Mouse (Mus musculus) testis, adult 2 months (tissue): ENCODE measurements around the gene Dusp5. TPM values are rescaled to one million over a fixed set of nuclear protein-coding genes. Genes with fewer than 3 reads are reported as not detected.

ENCODE experiments used
- H3K27ac ChIP-seq: fragments of 200-500 bp; 2 replicates; pipeline ENCODE4 v1.5.1; 2012; ENCODE audit warnings: low read depth, low read length; ENCODE audit not compliant: control insufficient read depth, insufficient read depth
- H3K27me3 ChIP-seq: fragments of 200-500 bp; 2 replicates; pipeline ENCODE4 v1.6.1; 2012; ENCODE audit warnings: mild to moderate bottlenecking, low read length, moderate library complexity; ENCODE audit not compliant: control insufficient read depth, insufficient read depth
- H3K36me3 ChIP-seq: fragments of 200-500 bp; 2 replicates; pipeline ENCODE4 v1.6.1; 2012; ENCODE audit warnings: mild to moderate bottlenecking, low read length; ENCODE audit not compliant: control insufficient read depth, insufficient read depth
- H3K4me1 ChIP-seq: fragments of 200-500 bp; 2 replicates; pipeline ENCODE4 v1.6.1; 2012; ENCODE audit warnings: low read length; ENCODE audit not compliant: control insufficient read depth, insufficient read depth
- H3K4me3 ChIP-seq: fragments of 200-500 bp; 2 replicates; pipeline ENCODE4 v1.5.1; 2012; ENCODE audit warnings: low read depth, mild to moderate bottlenecking, low read length, moderate library complexity, mixed read lengths; ENCODE audit not compliant: control insufficient read depth
- CTCF ChIP-seq: fragments of 200-500 bp; IDR thresholded peaks from 2 replicates; pipeline ENCODE4 v1.5.1; 2012; ENCODE audit warnings: low read depth, mild to moderate bottlenecking, inconsistent platforms, low read length, moderate library complexity; ENCODE audit not compliant: control insufficient read depth, insufficient read depth, insufficient replicate concordance
- POLR2A ChIP-seq: fragments of 200-500 bp; IDR thresholded peaks from 2 replicates; pipeline ENCODE4 v1.6.1; 2012; ENCODE audit warnings: low read depth, mild to moderate bottlenecking, inconsistent platforms, low read length, moderate library complexity; ENCODE audit not compliant: control insufficient read depth
- polyA plus RNA-seq: library from polyadenylated mRNA; depleted of rRNA; stranded (reverse); fragments of >200 nt; gene quantifications from 2 replicates; pipeline ENCODE4 v1.2.3, GENCODE M21; 2012; rRNA removed

Gene Dusp5
- 6.7 and 7.9 TPM in 2 replicates for polyA plus RNA-seq

- H3K4me3 ChIP-seq, result peak within 1 kb of the TSS; percentile 89
- no peak for TF ChIP-seq CTCF
- peak; percentile 72 for TF ChIP-seq POLR2A
- H3K27me3 ChIP-seq, result no peaks in the 10 kb centered on the region; the same call in 1 of the 2 replicates
- no peaks in the 10 kb centered on the region for H3K36me3 ChIP-seq
- H3K27ac ChIP-seq, result no peak within 1 kb of the TSS
- peaks cover 12% of the 10 kb centered on the region for H3K4me1 ChIP-seq
Observed at GRCm38 (mm10) chr19:53528752-53529454, at the start of gene Dusp5. Dusp5 (plus strand) TSS chr19:53529109.

DNA sequence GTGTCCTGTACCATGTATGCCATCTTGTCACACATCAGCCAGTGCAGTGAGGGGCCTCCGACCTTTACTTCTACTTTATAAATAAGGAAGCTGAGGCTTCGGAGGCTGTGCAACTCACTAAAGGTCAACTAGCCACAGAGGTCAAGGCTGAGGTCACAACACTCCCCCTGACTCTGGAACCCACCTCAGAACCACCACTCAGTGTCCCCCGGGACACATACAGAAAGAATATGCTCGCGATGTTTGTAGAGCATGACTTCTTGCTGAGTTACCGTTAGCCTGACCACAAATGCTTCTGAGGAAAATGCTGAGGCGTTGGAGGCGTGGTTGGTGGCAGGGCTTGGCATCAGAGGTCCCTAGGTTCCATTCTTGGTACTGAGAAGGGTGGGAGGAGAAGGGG is 49.3 kb upstream of the Dusp5 start:
- Histone ChIP-seq H3K4me1 (no peaks in the 10 kb centered on the region), H3K4me3 (no peak overlapping the region), H3K27ac (no peak overlapping the region), H3K36me3 (no peaks in the 10 kb centered on the region), H3K27me3 (no peaks in the 10 kb centered on the region)
- TF ChIP-seq POLR2A (no peak), CTCF (no peak)

GRCm38 (mm10) chr19:53482093-53482492 is 46.8 kb upstream of the Dusp5 start:
- Histone ChIP-seq H3K4me3 (no peak overlapping the region), H3K36me3 (no peaks in the 10 kb centered on the region), H3K4me1 (no peaks in the 10 kb centered on the region), H3K27me3 (no peaks in the 10 kb centered on the region), H3K27ac (no peak overlapping the region)
- TF ChIP-seq CTCF, result no peak
- no peak for TF ChIP-seq POLR2A

- Histone ChIP-seq H3K27ac (no peak overlapping the region), H3K4me3 (no peak overlapping the region), H3K36me3 (no peaks in the 10 kb centered on the region), H3K4me1 (no peaks in the 10 kb centered on the region), H3K27me3 (no peaks in the 10 kb centered on the region)
- no peak for TF ChIP-seq CTCF
- TF ChIP-seq POLR2A, result no peak
Observed at GRCm38 (mm10) chr19:53482527-53482926, 46.4 kb upstream of the Dusp5 start.

DNA sequence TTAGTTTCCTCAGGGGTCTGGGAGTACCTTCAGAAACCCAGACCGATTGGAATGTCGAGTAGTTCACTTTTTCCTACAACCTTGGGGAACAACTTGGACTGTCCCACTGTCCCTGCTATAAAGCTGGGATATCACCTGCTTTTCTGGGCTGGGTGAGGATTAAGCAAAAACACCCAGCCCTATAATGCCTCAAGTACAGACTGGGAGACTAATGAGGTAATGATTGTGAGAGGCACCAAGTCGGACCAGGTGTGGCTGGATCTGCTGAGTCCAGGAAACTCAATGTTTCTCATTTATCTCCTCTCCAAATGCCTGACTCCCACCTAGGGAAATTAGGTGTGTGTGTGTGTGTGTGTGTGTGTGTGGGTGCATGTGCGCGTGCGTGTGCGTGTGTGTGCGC is 44.9 kb upstream of the Dusp5 start:
- no peak overlapping the region for H3K4me3 ChIP-seq
- no peaks in the 10 kb centered on the region for H3K27me3 ChIP-seq

GRCm38 (mm10) chr19:53484918-53485317 is 44.0 kb upstream of the Dusp5 start:
- Histone ChIP-seq H3K36me3 (no peaks in the 10 kb centered on the region), H3K4me3 (no peak overlapping the region), H3K27ac (no peak overlapping the region), H3K27me3 (no peaks in the 10 kb centered on the region), H3K4me1 (no peaks in the 10 kb centered on the region)
- TF ChIP-seq POLR2A (no peak), CTCF (no peak)

More for the DNA sequence above, 44.9 kb upstream of the Dusp5 start:
- H3K27ac ChIP-seq, result no peak overlapping the region
- no peaks in the 10 kb centered on the region for H3K4me1 ChIP-seq
- TF ChIP-seq CTCF (no peak), POLR2A (no peak)
- no peaks in the 10 kb centered on the region for H3K36me3 ChIP-seq

GRCm38 (mm10) chr19:53489187-53489586 is 39.7 kb upstream of the Dusp5 start:
- Histone ChIP-seq H3K4me3 (no peak overlapping the region), H3K27ac (no peak overlapping the region), H3K36me3 (no peaks in the 10 kb centered on the region), H3K27me3 (no peaks in the 10 kb centered on the region), H3K4me1 (no peaks in the 10 kb centered on the region)
- TF ChIP-seq POLR2A, result no peak
- no peak for TF ChIP-seq CTCF

DNA sequence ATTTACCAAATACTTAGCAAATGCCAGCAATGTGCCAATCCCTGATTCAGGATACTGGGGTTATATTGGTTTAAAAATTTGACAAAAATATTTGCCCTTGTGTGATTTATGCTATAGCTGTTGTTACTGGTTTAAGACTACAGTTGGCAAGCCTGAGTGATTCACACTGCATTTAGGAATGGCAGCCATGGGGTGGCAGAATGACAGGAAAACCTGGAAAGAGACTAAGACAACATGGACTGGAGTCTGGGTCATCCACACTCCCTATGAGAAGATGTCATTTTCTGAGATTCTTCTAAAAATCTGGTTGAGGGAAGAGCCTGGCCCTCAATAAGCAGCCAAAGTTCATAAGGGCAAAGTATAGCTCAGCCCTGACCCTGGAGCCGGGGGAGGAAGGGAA is 39.0 kb upstream of the Dusp5 start:
- no peak overlapping the region for H3K4me3 ChIP-seq
- H3K27ac ChIP-seq, result no peak overlapping the region
- H3K4me1 ChIP-seq, result no peaks in the 10 kb centered on the region
- TF ChIP-seq CTCF, result no peak
- TF ChIP-seq POLR2A, result no peak
- H3K27me3 ChIP-seq, result no peaks in the 10 kb centered on the region
- H3K36me3 ChIP-seq, result no peaks in the 10 kb centered on the region
